Mouse (Mus musculus): ENCODE measurements around the gene Taf3.

Taf3 gene

GRCm38 (mm10) chr2:9955576-9956535, 92.5 kb downstream of the Taf3 start:
- no peak for DNase-seq (ENCODE audit: low spot score)

GRCm38 (mm10) chr2:9946739-9947138, 101.7 kb downstream of the Taf3 start:
- no peak for DNase-seq (ENCODE audit: low spot score)

DNA sequence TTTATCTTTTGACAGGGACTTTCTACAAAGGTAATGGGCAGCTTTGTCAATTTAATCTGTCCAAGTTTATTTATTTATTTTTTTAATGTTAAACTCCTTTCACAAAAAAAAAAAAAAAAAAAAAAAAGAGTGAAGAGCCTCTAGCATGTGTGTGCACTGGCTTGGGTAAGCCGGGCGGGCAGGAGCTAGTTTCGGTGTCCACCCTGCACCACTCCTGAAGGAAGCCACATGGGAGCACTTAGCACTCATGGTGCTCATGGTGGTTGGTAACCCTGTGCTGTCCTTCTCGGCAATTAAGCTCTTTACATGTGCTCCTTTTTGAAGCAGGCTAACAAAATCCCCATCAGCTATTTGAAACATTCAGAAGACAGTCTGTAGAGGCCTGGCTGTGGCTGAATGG, 102.8 kb downstream of the Taf3 start:
- DNase-seq (ENCODE audit: low spot score): no peak

- DNase-seq (ENCODE audit: low spot score): no peak
Observed at GRCm38 (mm10) chr2:9943011-9943410, 105.4 kb downstream of the Taf3 start.

- no peak for DNase-seq (ENCODE audit: low spot score)
Observed at GRCm38 (mm10) chr2:9939250-9939649, 109.1 kb downstream of the Taf3 start.

GRCm38 (mm10) chr2:9935965-9936364, 112.4 kb downstream of the Taf3 start:
- DNase-seq (ENCODE audit: low spot score): no peak

DNA sequence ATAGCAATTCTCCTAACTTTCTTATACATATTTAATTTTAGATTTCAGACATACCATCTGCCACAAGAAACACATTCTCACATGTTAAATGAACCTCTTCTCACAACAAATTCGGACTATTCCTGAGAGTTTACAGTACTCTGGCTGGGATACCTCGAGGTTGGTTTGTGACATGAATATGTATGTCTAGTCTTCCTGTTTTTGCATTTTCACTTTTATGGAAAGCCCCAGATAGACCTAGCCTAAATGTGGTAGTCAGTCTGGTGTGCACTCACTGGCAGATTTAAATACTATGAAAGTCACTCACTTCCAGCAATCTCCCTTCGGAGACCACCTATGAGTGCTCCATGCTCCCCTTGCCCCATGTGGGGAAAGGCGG, 121.5 kb downstream of the Taf3 start:
- DNase-seq (ENCODE audit: low spot score): no peak

DNA sequence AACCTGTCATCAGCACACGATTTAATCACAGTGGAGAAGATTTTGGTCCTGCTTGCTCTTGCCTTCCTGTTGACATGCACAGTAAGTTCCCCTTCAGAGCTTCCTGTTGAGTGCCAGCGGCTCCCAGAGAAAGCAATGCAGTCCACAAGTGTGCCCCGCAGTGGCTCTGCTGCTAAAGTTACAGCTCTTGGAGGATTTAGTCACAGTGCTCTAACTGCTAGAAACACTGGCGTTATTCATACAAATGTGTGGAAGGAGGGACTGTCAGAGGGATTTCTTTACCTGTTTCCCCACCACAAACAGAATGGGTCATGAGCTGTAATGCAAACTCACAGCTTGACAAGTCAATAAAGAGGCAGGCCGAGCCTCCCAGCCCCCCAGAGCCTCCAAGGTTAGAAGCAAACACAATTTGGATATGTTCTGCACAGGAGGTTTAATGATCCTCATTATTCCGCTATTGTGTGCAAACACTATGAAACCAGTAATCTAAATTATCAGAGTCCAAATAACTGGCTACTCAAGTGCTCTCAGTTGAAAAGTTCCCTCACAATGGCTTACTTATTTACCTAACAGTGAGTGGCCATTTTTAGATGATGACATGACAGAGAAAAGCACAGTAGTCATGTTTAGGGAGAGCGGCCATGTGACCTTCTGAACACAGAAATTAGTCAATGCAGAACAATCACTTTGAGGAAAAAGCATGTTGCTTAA, 122.0 kb downstream of the Taf3 start:
- DNase-seq (ENCODE audit: low spot score): no peak

GRCm38 (mm10) chr2:9918691-9919471, 129.5 kb downstream of the Taf3 start:
- no peak for DNase-seq (ENCODE audit: low spot score)

DNA sequence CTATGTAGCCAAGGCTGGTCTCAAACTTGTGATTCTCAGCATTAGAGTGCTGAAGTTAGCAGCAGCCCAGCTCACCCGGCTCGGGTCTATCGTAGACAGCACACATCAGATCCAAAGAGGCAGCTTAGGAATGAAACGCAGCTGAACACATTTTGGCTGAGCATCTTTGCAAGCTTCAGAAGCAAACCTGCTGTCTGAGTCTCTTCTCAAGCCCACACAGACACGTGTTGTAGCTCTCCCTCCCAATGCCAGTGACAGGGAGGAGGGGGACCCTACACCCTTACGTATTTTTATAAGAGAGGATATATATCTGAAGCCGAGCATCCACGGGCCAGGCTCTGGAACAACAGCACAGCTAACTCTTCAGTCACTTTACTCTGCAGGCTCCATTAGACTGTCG, 130.8 kb downstream of the Taf3 start:
- DNase-seq (ENCODE audit: low spot score): no peak

GRCm38 (mm10) chr2:9905995-9906394, 142.4 kb downstream of the Taf3 start:
- no peak for DNase-seq (ENCODE audit: low spot score)

DNA sequence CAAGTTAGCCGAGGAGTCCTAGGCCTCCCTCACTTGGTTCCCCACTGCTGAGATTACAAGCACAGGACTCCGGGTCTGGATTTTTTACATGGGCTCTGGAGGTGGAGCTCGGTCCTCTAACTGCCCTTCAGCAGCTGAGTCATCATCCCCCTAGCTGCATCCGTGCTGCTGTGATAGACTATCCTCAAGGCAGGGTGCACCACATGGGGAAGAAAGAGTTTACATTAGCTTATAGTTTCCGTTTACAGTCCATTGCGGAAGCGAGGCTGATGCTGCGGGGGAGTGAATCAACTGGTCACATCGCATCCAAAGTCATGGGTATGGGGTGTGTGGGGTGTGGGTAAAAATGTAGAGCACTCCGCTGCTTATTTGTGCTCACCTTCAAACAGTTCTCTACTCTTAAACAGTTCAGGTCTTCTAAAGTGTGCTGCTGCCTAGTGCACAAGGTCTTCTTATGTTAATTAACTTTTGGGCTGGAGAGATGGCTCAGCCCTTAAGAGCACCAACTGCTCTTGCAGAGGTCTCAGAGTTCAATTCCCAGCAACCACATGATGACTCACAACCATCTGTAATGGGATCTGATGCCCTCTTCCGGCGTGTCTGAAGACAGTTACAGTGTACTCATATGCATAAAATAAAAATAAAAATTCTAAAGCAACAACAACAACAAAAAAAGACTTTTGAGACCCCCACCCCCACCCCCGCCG, 144.4 kb downstream of the Taf3 start:
- DNase-seq (ENCODE audit: low spot score): no peak

DNA sequence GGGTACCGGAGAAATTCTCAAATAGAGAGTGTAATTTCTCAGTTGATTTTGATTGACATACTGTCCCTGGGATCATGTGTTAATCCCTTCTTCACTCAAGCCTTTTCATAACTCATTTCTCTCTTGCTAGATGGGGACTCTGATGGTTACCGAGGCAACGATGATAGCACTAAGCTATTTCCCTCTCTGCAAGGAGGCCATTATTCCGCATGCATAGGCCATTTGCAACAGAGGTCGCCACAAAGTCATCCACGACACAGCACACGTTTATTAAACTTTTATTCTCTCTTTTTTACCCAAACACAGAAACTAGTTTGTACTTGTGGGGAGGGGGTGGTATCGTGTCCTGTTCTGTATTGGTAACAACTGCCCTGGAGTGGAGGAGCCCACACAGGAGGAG, 150.6 kb downstream of the Taf3 start:
- DNase-seq (ENCODE audit: low spot score): no peak

GRCm38 (mm10) chr2:9896097-9896770, 152.2 kb downstream of the Taf3 start:
- DNase-seq (ENCODE audit: low spot score): no peak

GRCm38 (mm10) chr2:9894836-9895593, 153.4 kb downstream of the Taf3 start:
- DNase-seq (ENCODE audit: low spot score): no peak

- no peak for DNase-seq (ENCODE audit: low spot score)
Observed at GRCm38 (mm10) chr2:9893272-9893953, 155.0 kb downstream of the Taf3 start.

DNA sequence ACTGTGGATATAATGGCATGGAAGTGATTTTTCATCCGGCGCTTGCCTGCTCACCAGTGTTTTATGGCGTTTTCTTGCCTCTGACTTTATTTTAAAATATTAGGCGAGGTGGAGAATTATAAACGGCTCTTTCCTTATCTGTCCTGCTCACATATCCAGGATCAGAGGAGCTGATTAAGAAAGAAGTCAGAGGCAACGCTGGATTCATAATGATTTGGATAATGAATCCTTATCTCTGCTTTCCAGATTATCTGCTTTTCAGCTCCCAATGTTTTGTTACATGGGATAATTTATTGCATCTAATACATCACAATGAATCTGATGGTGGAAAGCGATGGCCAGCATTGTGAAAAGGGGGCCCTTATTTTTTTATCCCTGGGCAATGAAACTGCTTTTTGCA, 155.9 kb downstream of the Taf3 start:
- no peak for DNase-seq (ENCODE audit: low spot score)

DNA sequence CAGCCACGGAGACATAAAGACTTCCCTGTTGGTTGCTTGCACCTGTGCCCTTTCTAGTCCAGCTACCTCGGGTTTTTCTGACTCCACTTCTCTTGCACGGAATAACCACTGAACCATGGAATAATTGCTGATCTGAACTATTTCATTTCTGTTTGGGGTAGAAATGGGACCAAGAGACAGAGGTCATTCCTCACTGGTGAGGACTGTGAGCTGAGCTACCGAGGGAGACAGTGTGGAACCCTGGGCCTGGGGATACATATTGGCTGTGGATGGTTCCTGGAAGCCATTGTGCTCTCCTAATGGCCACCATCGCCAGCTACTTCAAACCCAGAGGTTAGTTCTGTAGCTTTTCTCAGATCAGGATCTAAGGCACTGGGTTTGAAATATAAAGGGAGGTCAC, 157.5 kb downstream of the Taf3 start:
- no peak for DNase-seq (ENCODE audit: low spot score)

DNA sequence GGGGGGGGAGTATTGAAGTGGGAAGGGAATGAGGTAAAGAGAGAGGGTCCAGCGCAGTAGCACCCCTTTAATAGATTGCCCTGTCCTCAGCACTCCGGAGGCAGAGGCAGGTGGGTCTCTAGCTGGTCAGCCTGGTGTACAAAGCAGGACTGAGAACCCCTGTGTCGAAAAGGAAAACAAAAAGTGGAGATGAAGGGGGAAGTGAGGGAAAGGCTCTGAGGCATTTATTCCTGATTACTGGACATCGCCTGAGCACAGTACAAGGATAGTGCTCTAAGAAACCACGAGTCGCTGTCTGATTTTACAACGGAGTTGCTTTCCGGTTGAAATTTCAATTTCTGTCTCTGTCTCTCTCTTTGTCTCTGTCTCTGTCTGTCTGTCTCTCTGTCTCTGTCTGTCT, 158.1 kb downstream of the Taf3 start:
- DNase-seq (ENCODE audit: low spot score): no peak

- DNase-seq (ENCODE audit: low spot score): no peak
Observed at GRCm38 (mm10) chr2:9889651-9890183, 158.7 kb downstream of the Taf3 start, which contains the start of gene Gata3. Gene Gata3 (minus strand): TSS chr2:9890034.

Measured in testis, postnatal 14 days (tissue).